Mouse (Mus musculus): ENCODE measurements around the gene Dusp10.

DNA sequence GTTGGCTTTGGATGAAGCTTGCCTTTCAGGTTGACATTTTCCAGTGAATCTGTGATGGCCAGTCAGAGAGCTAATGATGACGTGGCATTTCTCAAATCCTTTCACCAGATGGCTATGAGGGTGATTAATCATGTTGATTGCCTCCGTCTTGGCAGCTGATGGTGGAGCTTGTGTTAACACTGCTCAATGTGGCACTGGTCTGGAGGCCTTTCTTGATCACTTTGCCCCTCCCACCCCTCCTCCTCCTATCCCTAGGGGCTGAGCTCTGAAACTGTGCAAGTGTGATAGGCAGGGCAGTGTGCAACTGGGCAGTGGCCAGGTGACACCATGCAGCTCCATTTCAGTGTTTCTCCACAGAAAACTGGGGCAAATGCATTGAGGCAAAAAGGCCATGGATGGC lies 8.8 kb upstream of the Dusp10 start:
- TF ChIP-seq CTCF (IDR thresholded peaks at IDR 0.05; ENCODE audit: low read depth), result no peak
- no peak for TF ChIP-seq EP300 (IDR thresholded peaks at IDR 0.05; ENCODE audit: low read depth)

Measured in heart, postnatal 0 days (tissue).